Mouse (Mus musculus) heart, embryonic 11.5 days (tissue): ENCODE measurements around the gene Zbtb39. TPM values are rescaled to one million over a fixed set of nuclear protein-coding genes. Genes with fewer than 3 reads are reported as not detected.
"Not testable (repeated sequence)": the region's sequence is repeated elsewhere in the genome, so short reads cannot be mapped to it uniquely, and the experiment has no call there.

Experiments
- ATAC-seq: fragments of 200-750 bp; cut with Nextera tagmentation; replicated peaks from 2 replicates; pipeline ENCODE4 v1.8.0; 2017; ENCODE audit warnings: moderate library complexity; ENCODE audit not compliant: insufficient number of reproducible peaks, low FRiP score, low TSS enrichment
- H3K27ac ChIP-seq: fragments of 300-500 bp; sonication (generic); 2 replicates; pipeline ENCODE4 v1.5.1; 2014; ENCODE audit warnings: mild to moderate bottlenecking, low read depth, low read length
- H3K27me3 ChIP-seq: fragments of 300-500 bp; sonication (generic); 2 replicates; pipeline ENCODE4 v1.6.1; 2014; ENCODE audit warnings: mild to moderate bottlenecking, low read length, mixed read lengths; ENCODE audit not compliant: control insufficient read depth, insufficient read depth
- H3K36me3 ChIP-seq: fragments of 300-500 bp; sonication (generic); 2 replicates; pipeline ENCODE4 v1.6.1; 2014; ENCODE audit warnings: mild to moderate bottlenecking, low read length, moderate library complexity, mixed read lengths; ENCODE audit not compliant: control insufficient read depth, insufficient read depth
- H3K4me1 ChIP-seq: fragments of 300-500 bp; sonication (generic); 2 replicates; pipeline ENCODE4 v1.6.1; 2014; ENCODE audit warnings: low read length; ENCODE audit not compliant: control insufficient read depth, insufficient read depth
- H3K4me2 ChIP-seq: fragments of 300-500 bp; sonication (generic); 2 replicates; pipeline ENCODE4 v1.6.1; 2014; ENCODE audit warnings: mild to moderate bottlenecking, moderate library complexity
- H3K4me3 ChIP-seq: fragments of 300-500 bp; sonication (generic); 2 replicates; pipeline ENCODE4 v1.5.1; 2014; ENCODE audit warnings: low read depth, low read length
- H3K9ac ChIP-seq: fragments of 300-500 bp; sonication (generic); 2 replicates; pipeline ENCODE4 v1.6.1; 2014; ENCODE audit warnings: mild to moderate bottlenecking, low read depth, low read length, moderate library complexity
- H3K9me3 ChIP-seq: fragments of 300-500 bp; sonication (generic); replicated peaks from 2 replicates; pipeline ENCODE4 v1.6.1; 2016; ENCODE audit warnings: low read length; ENCODE audit not compliant: control insufficient read depth
- WGBS: fragments of 180-500 bp; shearing (Covaris S2); extraction: QIAGEN DNeasy Blood & Tissue Kit; methylation state at CpG from one replicate; pipeline ENCODE4 v1.1.7; 2014; ENCODE audit not compliant: insufficient replicate concordance; 5-methylcytosine and 5-hydroxymethylcytosine counted together
- polyA plus RNA-seq: library from polyadenylated mRNA; unstranded; fragments of >200 nt; fragmentation: Nextera tagmentation; extraction: Ambion mirVana; gene quantifications from 2 replicates; pipeline ENCODE4 v1.2.1, GENCODE M21; 2014

Zbtb39 gene
- polyA plus RNA-seq, 1 experiment from 2014 or later: 4.2 TPM

DNA sequence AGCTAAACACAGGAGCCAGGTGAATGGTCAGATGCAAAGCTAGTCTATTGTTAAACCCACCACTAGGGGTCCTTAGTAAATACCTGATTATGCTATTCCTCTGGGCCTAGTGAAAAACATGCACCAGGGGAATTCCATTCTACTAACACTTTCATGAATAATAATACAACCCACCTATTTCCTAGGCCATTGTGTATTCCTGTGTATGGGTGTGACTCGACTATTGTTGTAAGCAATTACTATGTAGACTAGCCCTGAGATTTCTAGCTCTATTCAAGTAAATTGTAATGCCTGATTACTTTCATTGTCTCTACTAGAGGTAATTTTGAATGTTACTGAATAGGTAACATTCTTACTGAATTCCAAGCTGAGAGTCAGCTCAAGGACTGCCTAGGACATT is 46.1 kb downstream of the Zbtb39 start:
- not testable (repeated sequence) for H3K9ac ChIP-seq, H3K9me3 ChIP-seq, H3K27ac ChIP-seq, ATAC-seq, H3K4me1 ChIP-seq, H3K4me2 ChIP-seq, H3K27me3 ChIP-seq, H3K4me3 ChIP-seq, H3K36me3 ChIP-seq
- 74% methylated on average over 1 of the region's 1 CpGs for WGBS

Other genes with a start within 250 kb of the Zbtb39 start
- gene Stac3, start 237.9 kb upstream of the Zbtb39 start, polyA plus RNA-seq: 0.24 and 0.30 TPM in 2 replicates
- gene Ndufa4l2, start 224.6 kb upstream of the Zbtb39 start, polyA plus RNA-seq: 10.1 and 13.9 TPM in 2 replicates
- gene Shmt2, start 217.1 kb upstream of the Zbtb39 start, polyA plus RNA-seq: 71.3 and 82.7 TPM in 2 replicates
- 0.21 and 0.33 TPM in 2 replicates for gene Nxph4, start 205.0 kb upstream of the Zbtb39 start, polyA plus RNA-seq
- gene Lrp1, start 118.4 kb upstream of the Zbtb39 start, polyA plus RNA-seq: 32.8 and 34.6 TPM in 2 replicates
- gene Stat6, start 96.6 kb upstream of the Zbtb39 start, polyA plus RNA-seq: 21.0 and 27.1 TPM in 2 replicates
- gene Nemp1, start 72.6 kb upstream of the Zbtb39 start, polyA plus RNA-seq: 6.7 and 8.4 TPM in 2 replicates
- 7.9 and 10.1 TPM in 2 replicates for gene Nab2, start 71.0 kb upstream of the Zbtb39 start, polyA plus RNA-seq
- 0.14 and 0.49 TPM in 2 replicates for gene Myo1a, start 34.4 kb upstream of the Zbtb39 start, polyA plus RNA-seq
- gene Tac2, start 15.1 kb upstream of the Zbtb39 start, polyA plus RNA-seq: 3.7 and 6.4 TPM in 2 replicates
- 9.1 and 9.2 TPM in 2 replicates for gene Gpr182, start 12.2 kb downstream of the Zbtb39 start, polyA plus RNA-seq
- 0.10 TPM in 1 of 2 replicates, not detected in the other for gene Rdh1, start 20.2 kb downstream of the Zbtb39 start, polyA plus RNA-seq
- gene Rdh16f1, start 20.2 kb downstream of the Zbtb39 start, polyA plus RNA-seq: 0.10 TPM in 1 of 2 replicates, not detected in the other
- gene Rdh9, start 36.8 kb downstream of the Zbtb39 start, polyA plus RNA-seq: 0.18 TPM in 1 of 2 replicates, not detected in the other
- gene Rdh16, start 61.6 kb downstream of the Zbtb39 start, polyA plus RNA-seq: not detected in 2 replicates
- not detected in 2 replicates for gene Rdh19, start 110.4 kb downstream of the Zbtb39 start, polyA plus RNA-seq
- gene Rdh16f2, start 126.9 kb downstream of the Zbtb39 start, polyA plus RNA-seq: not detected in 2 replicates
- not detected in 2 replicates for gene Rdh7, start 149.3 kb downstream of the Zbtb39 start, polyA plus RNA-seq
- not detected in 2 replicates for gene Sdr9c7, start 159.0 kb downstream of the Zbtb39 start, polyA plus RNA-seq